Mouse (Mus musculus) urinary bladder, postnatal 25 days (tissue): ENCODE data around the gene Cdc42bpa.

Experiments
- DNase-seq: peaks from one replicate; pipeline ENCODE4 v3.0.0; 2022; ENCODE audit warnings: low spot score

The Cdc42bpa gene

DNA sequence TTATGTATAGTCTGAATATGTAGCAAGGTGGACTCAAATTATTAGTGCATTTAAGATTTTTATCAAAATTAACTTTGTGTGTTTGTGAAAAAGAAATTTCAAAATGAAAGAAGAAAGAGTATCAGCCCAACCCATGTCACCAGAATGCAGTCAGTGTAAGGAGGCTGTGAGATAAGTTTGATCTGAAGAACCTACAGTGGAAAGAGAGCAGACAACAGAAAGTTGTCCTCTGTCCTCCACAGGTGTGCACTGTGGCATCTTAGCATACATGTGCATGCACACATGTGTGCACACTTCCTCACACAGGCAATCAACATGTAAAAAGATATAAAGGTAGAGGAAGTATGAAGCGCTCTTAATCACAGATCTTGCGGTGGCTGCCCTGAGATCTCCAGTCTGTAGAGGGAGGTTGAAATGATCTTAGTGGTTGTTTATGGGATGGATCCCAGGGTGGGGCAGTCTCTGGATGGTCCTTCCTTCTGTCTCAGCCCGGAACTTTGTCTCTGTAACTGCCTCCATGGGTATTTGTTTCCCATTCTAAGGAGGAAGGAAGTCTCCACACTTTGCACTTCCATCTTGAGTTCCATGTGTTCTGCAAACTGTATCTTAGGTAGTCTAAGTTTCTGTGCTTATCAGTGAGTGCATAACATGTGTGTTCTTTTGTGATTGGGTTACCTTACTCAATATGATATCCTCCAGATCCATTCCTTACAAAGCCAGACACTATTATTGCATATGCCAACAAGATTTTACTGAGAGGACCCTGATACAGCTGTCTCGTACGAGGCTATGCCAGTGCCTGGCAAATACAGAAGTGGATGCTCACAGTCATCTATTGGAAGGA, 71.7 kb downstream of the Cdc42bpa start:
- no peak for DNase-seq

DNA sequence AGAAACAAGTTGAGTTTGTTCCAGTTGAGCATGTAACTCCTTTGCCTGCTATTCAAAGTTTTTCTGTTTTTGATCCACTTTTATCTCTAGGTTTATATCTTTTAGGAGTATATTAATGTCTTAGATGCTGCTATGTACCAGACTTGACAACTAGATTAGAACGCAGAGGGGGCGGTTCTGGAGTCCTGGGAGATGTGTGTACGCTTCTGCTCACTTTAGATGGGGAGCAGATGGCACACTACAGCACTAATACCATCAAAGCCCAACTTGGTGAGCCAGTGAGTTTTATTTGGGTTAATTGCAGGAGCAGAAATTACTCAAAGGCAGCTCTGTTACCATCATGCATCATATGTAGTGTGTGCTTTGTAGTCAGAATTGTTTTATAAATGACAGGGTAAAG, 77.2 kb downstream of the Cdc42bpa start:
- DNase-seq: no peak

DNA sequence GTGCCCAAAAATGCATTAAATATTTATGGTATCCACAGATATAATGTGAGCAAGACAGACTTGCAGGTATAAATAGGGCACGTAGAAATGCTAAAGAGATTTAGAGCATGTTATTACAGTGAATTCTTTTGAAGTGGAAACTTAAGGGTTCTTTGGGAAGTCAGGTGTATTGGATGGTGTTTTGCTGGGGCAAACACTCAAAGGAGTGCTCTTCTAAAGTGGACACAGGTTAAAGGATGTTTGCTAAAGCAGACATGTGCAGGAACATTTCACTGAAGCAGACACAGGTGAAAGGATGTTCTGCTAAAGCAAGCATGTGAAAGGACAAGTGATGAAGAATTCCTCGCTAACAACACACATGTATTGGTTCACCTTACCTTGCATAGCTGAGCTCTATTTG, 83.9 kb downstream of the Cdc42bpa start:
- DNase-seq: no peak

DNA sequence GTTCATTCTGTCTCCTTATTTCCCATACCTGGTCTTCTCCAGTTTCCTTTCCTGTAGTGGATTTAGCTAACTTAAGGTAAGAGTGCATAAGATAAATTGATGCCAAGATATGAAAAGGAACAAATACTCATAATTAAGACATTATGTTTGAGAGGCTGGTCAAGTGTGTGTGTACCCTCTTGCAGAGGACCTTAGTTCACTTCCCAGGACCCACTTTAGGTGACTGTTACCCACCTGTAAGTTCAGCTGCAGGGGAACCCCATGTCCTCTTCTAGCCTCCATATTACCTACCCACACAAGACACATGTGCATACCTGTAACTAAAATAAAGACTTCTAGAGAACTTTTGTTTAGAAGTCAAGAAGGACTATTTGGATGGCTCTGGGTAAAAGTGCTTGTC, 84.9 kb downstream of the Cdc42bpa start:
- DNase-seq: no peak

DNA sequence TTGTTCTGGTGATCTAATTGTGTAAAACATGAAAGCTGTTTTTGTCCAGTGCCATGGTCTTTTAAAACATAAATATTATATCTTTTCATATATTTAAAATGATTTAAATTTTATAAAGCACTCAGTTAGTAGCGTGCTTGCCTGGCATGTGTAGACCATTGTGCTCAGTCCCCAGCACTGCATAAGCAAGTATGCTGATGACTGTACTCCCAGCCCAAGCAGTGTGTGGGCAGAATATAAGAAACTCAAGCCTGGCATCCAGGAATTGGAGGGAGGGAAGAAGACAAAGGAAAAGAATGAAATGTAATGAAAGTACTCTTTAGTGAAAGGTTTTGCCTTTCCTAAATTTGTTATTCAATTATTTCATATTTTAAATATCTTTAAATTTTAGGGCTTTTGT, 128.9 kb downstream of the Cdc42bpa start:
- DNase-seq: no peak

DNA sequence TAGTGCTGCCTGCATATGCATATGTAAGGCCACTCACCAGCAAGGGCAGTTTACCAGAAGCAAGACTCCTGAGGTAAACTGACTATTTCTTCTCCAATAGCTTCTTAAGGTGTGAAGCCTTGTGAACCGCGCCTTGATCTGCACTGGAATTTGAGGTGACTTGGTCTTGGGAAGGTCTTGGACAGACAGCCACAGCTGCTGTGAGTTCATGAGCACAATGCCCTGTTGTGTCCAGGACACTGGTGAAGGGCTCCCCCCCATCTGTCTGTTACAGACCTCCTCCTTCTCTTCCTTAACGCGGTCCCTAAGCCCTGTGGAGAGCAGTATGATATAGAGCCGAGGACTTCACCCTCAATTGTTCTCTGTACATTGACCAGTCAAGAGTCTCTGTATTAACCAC, 138.2 kb downstream of the Cdc42bpa start:
- DNase-seq: no peak

DNA sequence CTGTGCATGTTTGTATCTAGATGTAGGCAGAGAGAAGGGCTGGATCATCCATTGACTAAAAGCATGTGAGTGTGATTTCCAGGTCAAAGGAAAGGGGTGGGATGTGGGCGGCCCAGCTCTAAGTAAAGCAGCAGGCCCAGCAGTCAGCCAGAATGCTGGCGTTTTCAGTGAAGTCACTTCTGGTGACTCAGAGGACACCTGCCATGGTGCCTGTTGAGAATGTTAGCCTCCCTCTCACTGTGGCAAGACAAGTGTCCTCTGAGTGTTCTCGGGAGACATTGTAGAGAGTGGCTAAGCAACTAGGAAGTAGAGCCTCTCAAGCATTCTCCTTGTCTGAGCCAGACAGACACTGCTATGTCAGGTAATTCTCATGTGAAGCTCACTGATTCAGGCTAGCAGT, 144.3 kb downstream of the Cdc42bpa start:
- DNase-seq: no peak

DNA sequence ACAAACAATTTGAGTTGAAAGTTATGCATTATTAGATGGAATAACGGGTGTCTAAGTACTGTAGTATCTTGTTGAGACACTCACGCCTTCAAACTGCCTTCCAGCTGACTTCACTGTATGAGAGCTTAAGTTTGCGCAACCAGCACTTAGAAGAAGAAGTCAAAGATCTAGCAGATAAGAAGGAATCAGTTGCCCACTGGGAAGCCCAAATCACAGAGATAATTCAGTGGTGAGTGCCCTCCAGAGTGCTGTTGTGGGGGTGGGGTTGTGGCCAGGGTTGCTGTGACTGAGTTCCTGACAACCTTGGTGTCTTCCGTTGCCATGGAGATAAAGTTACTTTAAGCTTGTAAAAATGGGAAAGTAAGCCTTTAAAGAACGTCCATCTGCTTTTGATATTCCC, 148.8 kb downstream of the Cdc42bpa start:
- no peak for DNase-seq

DNA sequence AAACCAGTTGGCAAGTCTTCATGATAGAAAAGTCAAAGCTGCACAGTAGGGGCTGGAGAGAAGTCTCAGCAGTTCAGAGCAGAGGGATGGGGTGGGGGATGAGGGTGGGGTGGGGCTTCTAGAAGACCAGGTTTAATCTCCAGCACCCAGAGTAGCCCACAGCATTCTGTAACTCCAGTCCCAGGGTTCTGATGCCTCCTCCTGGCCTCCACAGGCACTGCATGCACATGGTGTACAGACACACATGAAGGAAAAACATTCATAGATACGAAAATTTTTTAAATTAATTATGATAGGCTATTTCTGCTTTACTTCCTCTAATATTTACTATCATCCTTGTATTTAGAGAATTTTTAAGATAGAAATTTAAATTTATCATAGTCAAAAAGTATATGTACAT, 156.3 kb downstream of the Cdc42bpa start:
- no peak for DNase-seq

DNA sequence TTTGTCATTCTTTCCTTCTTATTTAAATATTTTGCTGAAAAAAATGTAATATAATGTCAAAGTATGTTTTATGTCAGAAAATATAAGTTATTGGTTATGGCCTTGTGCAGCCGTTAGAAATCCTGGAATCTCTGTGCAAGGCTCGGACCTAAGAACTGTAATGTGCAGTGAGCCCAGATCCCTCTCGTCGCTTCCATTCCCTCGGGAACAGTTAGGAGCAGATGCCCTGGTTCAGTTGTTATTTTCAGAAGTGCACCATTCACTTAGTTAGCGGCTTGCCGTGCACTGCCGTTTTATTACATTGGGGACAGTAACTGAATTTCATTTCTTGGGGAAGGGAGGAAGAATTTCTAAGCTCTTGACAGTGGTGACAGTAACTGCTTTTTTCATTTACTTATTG, 158.0 kb downstream of the Cdc42bpa start:
- DNase-seq: no peak

DNA sequence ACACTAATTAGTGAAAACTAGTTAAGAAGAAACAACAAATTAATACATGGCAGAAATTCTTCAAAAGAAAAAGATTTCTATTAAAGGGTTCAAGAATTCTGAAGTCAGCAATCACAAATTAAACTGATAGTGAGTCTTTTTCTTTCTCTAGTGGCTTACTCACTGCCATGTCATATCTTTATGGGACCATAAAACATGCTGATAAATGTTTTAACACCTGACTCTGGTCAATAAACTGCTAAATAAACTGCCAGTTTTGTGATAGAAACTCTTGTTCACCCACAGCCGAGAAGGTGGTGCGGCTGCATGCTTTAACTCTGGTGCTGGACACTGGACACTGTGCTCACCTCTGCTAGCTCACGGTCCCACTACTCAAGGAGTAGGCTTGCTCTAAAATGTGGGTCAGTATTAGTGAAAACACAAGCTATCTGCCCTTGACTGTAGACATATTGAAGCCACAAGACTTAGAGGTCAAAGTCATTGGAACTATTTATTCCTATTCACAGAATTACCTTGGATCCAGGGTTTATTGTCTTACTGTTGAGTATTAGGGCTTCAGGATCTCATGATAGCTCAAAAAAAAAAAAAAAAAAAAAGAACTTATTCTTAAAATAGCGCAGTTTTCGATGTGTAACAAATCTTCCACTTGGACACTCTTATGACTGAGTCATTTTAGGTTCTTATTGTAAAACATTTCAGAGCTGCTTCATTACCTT, 168.0 kb downstream of the Cdc42bpa start:
- DNase-seq: no peak

DNA sequence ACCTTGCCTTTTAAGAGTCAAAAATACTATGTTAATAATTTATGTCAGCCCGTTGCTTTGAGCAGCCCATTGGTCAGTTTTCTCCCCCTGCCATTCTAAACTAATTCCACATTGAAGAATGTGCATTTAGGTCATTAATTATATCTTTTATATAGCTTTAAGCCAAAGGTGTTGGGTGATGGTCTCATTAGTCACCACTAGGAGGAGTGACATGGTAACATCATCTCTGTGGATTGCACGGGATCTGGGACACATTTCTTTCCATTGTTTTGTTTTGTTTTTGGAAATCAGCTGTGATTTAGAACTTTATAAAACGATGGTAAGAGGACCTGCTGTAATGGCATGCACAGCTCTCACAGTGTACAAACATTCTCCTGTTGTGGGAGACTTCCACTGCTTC, 171.1 kb downstream of the Cdc42bpa start:
- DNase-seq: no peak

DNA sequence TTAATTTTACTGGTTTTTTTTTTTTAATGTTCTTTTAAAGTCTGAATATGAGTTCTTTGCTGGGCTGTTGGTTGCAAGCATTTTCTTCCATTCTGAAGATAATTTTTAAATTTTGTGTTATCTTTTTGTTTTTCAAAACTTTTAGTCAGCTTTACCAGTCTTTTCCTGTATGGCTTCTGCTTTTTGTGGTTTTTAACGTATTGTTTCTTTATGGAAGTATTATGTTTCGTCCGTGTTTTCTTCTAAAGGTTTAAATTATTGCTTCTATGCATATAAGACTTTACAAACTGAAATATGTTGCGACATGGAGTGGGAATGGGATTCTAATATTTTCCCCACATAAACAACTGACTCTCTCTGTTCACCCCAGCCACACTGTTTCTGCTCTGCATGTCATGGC, 171.9 kb downstream of the Cdc42bpa start:
- no peak for DNase-seq

DNA sequence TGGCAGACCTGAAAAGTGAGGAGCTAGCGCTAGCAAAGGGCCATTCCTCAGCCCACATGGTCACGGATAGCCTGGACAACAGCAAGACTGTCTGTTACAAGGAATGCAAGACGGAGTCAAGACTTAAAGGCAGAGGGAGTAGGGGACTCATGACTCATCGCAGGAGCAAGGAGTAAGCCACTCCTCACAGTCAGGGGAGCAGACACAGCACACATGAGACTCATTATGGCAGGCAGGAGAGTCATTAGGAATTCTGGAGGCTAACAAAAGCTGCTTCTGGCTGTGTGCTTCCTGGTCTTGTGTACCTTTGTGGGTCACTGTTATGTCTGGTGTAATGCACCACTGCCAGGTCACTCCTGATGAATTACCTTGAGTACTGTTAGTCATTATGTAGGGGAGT, 178.9 kb downstream of the Cdc42bpa start:
- no peak for DNase-seq

DNA sequence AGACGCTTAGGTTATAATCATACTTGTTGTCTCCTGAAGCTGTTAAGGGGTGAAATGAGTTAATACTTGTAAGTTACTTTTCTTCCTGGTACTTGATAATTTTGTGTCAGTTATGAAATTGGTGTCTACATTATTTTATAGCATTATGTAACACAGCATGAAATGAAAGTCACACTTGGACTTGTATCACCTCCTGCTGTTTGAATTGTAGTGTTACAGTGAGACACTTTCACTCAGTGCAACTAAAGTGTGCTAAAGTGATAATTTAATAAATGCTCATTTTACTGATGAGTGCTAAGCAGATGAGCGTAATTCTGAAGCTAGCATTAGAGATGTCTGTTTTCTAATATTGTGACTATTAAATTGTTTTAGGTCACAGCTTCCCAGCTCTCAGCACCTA, 180.7 kb downstream of the Cdc42bpa start:
- DNase-seq: no peak

DNA sequence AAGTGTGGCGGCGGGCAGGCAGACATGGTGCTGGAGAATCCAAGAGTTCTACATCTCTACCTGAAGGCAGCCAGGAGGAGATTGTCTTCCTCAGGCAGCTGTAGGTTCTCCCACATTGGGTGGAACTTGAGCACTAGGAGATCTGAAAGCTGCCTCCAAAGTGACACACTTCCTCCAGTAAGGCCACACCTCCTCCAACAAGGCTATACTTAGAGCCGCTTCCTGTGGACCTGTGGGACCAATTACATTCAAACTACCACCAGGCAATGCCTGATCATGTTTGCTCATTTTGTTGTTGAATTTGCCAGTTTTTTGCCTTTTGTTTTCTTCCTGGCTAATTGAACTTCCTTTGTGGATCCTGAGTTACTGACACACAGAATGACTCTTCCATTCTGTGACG, 187.8 kb downstream of the Cdc42bpa start:
- DNase-seq: no peak

DNA sequence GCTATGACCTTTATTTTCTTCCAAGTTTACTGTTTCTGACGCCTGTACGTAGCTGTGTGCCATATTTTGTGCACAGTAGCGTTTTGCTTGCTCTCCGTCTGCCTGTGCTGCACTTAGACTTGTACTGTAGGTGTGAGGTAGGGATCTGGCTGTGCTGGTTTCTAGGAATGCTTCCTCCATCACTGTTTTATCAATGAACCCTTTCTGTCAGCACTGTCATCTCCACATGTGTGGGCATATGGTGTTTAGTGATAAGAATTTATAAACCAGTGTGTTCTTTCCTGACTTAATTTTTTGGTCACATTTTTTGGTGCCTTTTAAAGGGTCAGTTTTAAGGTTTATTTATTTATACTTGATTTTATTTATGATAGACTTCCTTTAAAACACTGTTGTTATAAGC, 188.3 kb downstream of the Cdc42bpa start:
- no peak for DNase-seq

DNA sequence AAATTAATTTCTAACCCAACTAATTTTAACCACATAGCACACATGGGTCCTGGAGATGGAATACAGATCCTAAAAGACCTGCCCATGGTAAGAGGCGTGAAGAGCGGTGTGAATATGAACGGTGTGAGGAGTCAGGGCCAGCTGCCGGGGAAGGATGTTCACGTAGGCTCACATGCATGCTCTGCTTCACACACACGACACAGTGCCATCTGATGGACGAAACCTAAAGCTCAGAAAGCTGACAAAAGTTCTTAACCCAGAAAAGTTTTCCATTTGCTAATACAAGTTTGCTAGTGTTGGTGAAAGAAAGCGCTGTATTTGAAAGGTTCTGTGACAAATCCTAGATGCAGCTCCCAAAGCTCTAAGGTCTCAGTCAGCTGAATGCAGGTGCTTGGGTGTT, 190.9 kb downstream of the Cdc42bpa start:
- no peak for DNase-seq

DNA sequence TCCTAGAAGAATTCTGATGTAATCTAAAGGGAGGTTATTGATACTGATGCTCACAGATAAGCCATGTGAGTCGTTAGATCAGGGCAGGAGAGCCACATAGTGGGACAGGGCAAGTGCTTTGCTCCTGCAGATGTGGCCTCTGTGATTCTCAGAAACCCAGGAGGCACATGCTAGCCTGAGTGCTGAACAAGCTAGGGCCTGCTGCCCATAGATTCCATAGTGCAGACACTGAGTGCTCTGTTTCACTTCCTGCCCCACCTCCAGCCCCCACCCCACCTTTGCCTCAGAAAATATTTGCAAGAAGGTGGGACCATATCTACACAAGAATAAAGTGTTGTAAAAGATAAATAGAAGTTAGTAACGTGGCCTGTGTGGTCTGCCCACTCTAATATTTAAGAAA, 198.4 kb downstream of the Cdc42bpa start:
- no peak for DNase-seq

DNA sequence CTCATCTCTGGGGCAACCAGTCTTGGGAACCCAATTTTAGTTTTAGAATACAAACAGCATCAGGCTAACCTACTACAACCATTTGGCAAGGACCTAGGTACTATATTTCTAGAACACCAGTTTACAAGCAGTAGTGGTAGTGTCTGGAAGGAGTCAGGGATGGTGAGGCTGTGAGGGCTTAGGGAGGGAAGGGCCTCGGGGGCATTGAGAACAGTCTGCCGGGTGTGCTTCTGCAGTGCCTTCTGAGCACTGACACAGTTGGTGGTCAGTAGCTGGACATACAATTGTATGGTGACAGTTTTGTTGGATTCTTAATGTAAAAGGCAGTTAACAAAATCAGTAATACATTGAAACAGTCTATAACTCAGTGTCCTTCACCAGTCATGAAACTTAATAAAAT, 200.3 kb downstream of the Cdc42bpa start:
- DNase-seq: no peak

DNA sequence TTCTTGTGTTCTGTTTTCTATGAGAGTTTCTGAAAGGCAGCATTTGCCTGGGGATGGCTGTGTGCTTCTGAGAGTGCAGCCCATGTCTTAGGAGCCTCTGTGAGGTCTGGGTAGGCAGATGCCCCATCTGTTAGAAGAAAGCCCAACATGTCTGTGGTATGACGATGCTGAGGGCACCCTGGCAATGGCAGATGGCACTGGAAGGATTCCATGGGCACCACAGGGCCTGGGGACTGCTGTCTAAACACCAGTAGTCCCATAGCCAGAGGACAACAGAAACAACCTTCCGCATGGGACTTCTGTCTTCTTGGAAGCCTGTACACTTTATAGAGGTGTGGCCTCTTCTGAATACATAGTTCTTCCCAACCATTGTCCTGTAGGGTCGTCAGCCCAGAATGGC, 200.9 kb downstream of the Cdc42bpa start:
- DNase-seq: no peak

DNA sequence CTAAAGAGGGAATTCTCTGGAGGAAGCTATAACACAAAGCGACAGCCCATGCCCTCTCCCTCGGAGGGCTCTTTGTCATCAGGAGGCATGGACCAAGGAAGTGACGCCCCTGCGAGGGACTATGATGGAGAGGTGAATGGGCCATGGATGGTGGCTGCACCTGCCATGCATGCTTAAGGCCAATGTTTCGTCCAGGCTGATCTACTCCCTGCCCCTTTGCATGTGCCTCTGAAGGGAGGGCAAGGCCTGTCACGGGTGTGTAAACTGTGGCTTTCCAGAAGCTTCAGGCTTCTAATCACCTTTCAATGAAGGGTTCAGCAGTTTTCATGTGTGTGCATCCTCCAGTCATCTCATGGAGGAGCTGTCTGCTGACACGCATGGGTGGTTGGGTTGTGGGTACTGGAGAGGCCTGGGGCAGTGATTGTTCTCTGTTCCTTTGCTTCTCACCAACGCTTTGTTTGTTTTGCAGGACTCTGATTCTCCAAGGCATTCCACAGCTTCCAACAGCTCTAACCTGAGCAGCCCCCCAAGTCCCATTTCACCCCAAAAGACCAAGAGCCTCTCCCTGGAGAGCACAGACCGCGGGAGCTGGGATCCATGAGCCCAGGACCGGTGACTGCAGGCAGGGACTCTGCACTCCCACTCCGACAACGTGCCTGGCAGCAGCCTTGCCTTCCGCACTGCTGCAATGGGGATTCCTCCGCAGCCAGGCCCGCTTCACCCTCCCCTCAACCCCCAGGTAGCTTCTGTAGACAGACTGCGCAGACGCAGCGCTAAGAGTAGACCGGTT, 201.5 kb downstream of the Cdc42bpa start:
- no peak for DNase-seq

DNA sequence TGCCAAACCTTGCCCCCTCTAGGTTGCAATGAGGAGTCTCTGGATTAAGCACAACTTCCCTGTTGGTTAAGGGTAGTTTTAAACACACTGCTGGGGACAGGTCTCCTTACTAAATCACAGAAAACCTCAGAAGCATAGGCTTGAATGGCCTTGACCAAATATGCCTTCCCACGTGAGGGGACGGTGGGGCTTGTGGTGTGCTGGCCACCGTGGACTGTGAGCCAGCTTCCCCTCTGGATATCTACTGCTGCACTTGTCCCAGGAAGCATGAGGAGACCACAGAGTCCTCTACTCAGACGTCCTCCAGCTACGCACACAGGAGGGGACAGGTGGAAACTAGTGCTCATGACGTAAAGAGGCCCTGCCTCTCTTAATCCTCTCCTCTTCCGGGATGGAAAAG, 202.7 kb downstream of the Cdc42bpa start:
- no peak for DNase-seq
